Mouse (Mus musculus): Measurements from ENCODE around the gene Gpr162. TPM values are rescaled to one million over a fixed set of nuclear protein-coding genes. Genes with fewer than 3 reads are reported as not detected.
A peak's percentile ranks its signal among the peaks of the same experiment; 100 is the strongest.

Gene Gpr162
- total and polyA plus RNA-seq, 3 experiments = 0.48 to 2.0 (median 1.7) TPM

DNA sequence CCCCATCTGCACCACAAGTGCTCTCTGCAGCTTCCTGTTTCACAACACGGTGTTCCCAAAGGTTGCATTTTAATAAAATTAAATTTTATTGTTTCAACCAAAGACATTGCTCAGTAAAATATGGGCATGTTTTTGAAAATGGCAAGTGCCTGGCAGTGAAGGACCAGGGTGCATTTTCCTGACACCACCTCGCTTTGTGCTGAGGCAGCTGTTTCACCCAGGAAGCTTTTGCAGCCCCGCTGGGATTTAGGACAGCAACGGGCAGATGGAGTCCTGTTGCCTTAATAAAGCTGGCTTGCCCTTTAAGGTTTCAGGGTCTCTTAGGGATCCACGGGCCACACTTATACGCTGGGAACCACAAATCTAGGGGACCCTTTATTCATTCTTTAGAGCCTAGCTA, 27.2 kb upstream of the Gpr162 start:
- no peak for DNase-seq (ENCODE audit: extremely low read depth)
- Histone ChIP-seq H3K79me2 (replicated peaks; ENCODE audit: control insufficient read depth, extremely low read depth, insufficient read depth, poor library complexity, severe bottlenecking) (no peaks in the 10 kb centered on the region), H3K9ac (ENCODE audit: insufficient read depth, low read depth) (no peak overlapping the region), H3K4me2 (ENCODE audit: insufficient read depth, low read depth, poor library complexity, severe bottlenecking) (no peak overlapping the region), H3K36me3 (replicated peaks in 1 of 2; ENCODE audit: control insufficient read depth in 1 of 2, insufficient read depth in 1 of 2, low read length in 1 of 2) (no peaks in the 10 kb centered on the region), H3K27me3 (replicated peaks) (no peaks in the 10 kb centered on the region), H3K9me3 (replicated peaks; ENCODE audit: low read length) (peaks cover 3% of the 10 kb centered on the region), H3K27ac (ENCODE audit: insufficient read depth, low read depth) (no peak overlapping the region), H3K4me1 (ENCODE audit: control insufficient read depth in 1 of 2, insufficient read depth in 2 of 2) (peaks cover 5 to 49% of the 10 kb centered on the region in 2 experiments), H3K4me3 (replicated peaks in 1 of 3; ENCODE audit: low read depth in 2 of 3, low read length in 2 of 3, poor library complexity in 1 of 3) (no peak overlapping the region)
- dilution Hi-C loops (cut with MboI; ENCODE audit: extremely low pct_ligation_motif_present, extremely low pct_unique_long_range_greater_than_20kb, low sequenced_read_pairs) (no loop called here), in situ Hi-C loops (cut with MboI; ENCODE audit: low pct_ligation_motif_present, low pct_unique_long_range_greater_than_20kb, low sequenced_read_pairs) (no loop called here)
- TF ChIP-seq MAFK (IDR thresholded peaks at IDR 0.05; ENCODE audit: insufficient replicate concordance, low read length) = peak; percentile 66; the same call in 1 of the 2 replicates
- no peak for TF ChIP-seq MYC (IDR thresholded peaks at IDR 0.05; ENCODE audit: low read depth, low read length)

DNA sequence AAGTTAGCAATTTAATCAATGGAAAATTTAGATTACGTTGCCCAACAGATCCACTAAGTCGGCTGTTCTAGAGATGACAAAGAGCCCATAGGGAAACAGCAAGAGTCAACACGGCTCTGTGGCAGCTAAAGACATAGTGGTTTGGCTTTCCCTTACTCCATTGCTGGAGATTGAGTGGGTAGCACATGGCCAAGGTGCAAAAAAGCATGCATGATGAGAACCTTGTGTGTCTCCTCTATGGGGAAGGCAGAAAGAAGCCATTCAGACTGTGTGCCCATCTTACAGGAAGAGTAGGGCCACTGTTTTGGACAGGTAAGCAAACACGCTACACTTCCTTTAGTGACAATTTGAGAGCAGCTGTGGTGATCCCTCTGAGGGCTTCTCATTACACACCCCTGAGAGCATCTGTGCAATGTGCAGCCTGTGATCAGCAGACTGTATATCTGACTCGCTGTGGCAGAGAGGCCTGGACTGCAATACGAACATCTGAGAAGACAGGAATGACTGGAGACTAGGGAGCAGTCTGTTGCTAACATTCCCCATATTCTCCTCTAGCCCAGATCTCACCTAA, 24.9 kb upstream of the Gpr162 start:
- DNase-seq (ENCODE audit: extremely low read depth) = no peak
- no peak overlapping the region for H3K27ac ChIP-seq (ENCODE audit: insufficient read depth, low read depth)
- no peaks in the 10 kb centered on the region for H3K27me3 ChIP-seq (replicated peaks)
- H3K4me2 ChIP-seq (ENCODE audit: insufficient read depth, low read depth, poor library complexity, severe bottlenecking) = no peak overlapping the region
- no peak overlapping the region for H3K4me3 ChIP-seq (replicated peaks in 1 of 3; ENCODE audit: low read depth in 2 of 3, low read length in 2 of 3, poor library complexity in 1 of 3)
- no peak overlapping the region for H3K9ac ChIP-seq (ENCODE audit: insufficient read depth, low read depth)
- no peaks in the 10 kb centered on the region for H3K36me3 ChIP-seq (replicated peaks in 1 of 2; ENCODE audit: control insufficient read depth in 1 of 2, insufficient read depth in 1 of 2, low read length in 1 of 2)
- H3K79me2 ChIP-seq (replicated peaks; ENCODE audit: control insufficient read depth, extremely low read depth, insufficient read depth, poor library complexity, severe bottlenecking) = no peaks in the 10 kb centered on the region
- in situ Hi-C loops (cut with MboI; ENCODE audit: low pct_ligation_motif_present, low pct_unique_long_range_greater_than_20kb, low sequenced_read_pairs) = no loop called here
- TF ChIP-seq MXI1 (IDR thresholded peaks at IDR 0.05; ENCODE audit: low read depth, low read length) (no peak), TCF12 (IDR thresholded peaks at IDR 0.05; ENCODE audit: low read depth, low read length) (no peak), ZKSCAN1 (IDR thresholded peaks at IDR 0.05; ENCODE audit: borderline replicate concordance, low read depth, low read length) (no peak), JUND (conservative IDR thresholded peaks at IDR 0.05; ENCODE audit: low read depth, low read length) (no peak), ETS1 (conservative IDR thresholded peaks at IDR 0.05; ENCODE audit: low read depth, low read length) (no peak), CHD1 (IDR thresholded peaks at IDR 0.05; ENCODE audit: low read depth, low read length) (no peak), NRF1 (IDR thresholded peaks at IDR 0.05; ENCODE audit: low read depth, low read length) (no peak), UBTF (IDR thresholded peaks at IDR 0.05; ENCODE audit: low read depth, low read length) (no peak), RAD21 (IDR thresholded peaks at IDR 0.05; ENCODE audit: low read depth, low read length) (no peak), POLR2AphosphoS2 (IDR thresholded peaks at IDR 0.05; ENCODE audit: low read depth, low read length) (no peak), E2F4 (IDR thresholded peaks at IDR 0.05; ENCODE audit: insufficient replicate concordance, low read depth, low read length) (no peak), EP300 (IDR thresholded peaks at IDR 0.05; ENCODE audit: low read length) (no peak), POLR2A (IDR thresholded peaks at IDR 0.05; ENCODE audit: low read depth, low read length) (no peak), MAFK (IDR thresholded peaks at IDR 0.05; ENCODE audit: insufficient replicate concordance, low read length) (no peak), SMC3 (IDR thresholded peaks at IDR 0.05; ENCODE audit: low read depth, low read length) (no peak), MYC (IDR thresholded peaks at IDR 0.05; ENCODE audit: low read depth, low read length) (no peak)
- peaks cover 3% of the 10 kb centered on the region for H3K9me3 ChIP-seq (replicated peaks; ENCODE audit: low read length)
- dilution Hi-C loops (cut with MboI; ENCODE audit: extremely low pct_ligation_motif_present, extremely low pct_unique_long_range_greater_than_20kb, low sequenced_read_pairs) = no loop called here
- peaks cover 2 to 28% of the 10 kb centered on the region in 2 experiments; a peak in 3 of 4 replicates for H3K4me1 ChIP-seq (ENCODE audit: control insufficient read depth in 1 of 2, insufficient read depth in 2 of 2)
